Mouse (Mus musculus) C2C12 (cell line): Measurements from ENCODE around the gene Hspa1l.
"Not testable (repeated sequence)": the region's sequence is repeated elsewhere in the genome, so short reads cannot be mapped to it uniquely, and the experiment has no call there.

ENCODE experiments used
- CEBPB ChIP-seq: IDR thresholded peaks from one replicate; pipeline ENCODE4 v1.6.1; 2011; ENCODE audit warnings: low read depth, mild to moderate bottlenecking, control low read depth, moderate library complexity
- CTCF ChIP-seq: IDR thresholded peaks from one replicate; pipeline ENCODE4 v1.5.1; 2011; ENCODE audit not compliant: control insufficient read depth, insufficient read depth, insufficient read length
- MYOD1 ChIP-seq: IDR thresholded peaks from one replicate; pipeline ENCODE4 v1.6.1; 2011; ENCODE audit warnings: low read depth; ENCODE audit not compliant: control insufficient read depth, insufficient read length
- USF1 ChIP-seq: IDR thresholded peaks from one replicate; pipeline ENCODE4 v1.6.1; 2011; ENCODE audit warnings: low read depth, mild to moderate bottlenecking, control low read depth, moderate library complexity

DNA sequence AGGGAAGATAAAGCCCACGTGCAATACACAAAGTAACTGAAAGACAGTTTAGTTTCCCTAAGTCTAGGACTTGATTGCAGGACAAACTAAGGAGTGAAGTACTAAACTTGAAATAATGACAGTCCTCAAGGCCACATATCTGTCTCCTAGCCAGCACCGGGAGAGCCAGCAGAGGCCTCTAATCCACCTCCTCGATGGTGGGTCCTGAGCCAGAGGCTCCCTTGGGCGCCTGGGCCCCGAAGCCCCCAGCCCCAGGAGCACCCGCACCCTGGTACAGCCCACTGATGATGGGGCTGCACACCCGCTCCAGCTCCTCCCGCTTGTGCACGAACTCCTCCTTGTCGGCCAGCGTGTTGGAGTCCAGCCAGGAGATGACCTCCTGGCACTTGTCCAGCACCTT, 2.7 kb upstream of the Hspa1l start, which contains the start of gene Gm20481:
- not testable (repeated sequence) for TF ChIP-seq MYOD1, CTCF, CEBPB, USF1
